Mouse (Mus musculus) megakaryocyte, embryonic 14.5 days (primary cell): Measurements from ENCODE around the gene Pde4d. TPM values are rescaled to one million over a fixed set of nuclear protein-coding genes. Genes with fewer than 3 reads are reported as not detected.

ENCODE experiments used
- H3K27me3 ChIP-seq: replicated peaks from 2 replicates; pipeline ENCODE3; 2012; ENCODE audit warnings: inconsistent platforms
- H3K36me3 ChIP-seq: replicated peaks from 2 replicates; pipeline ENCODE3; 2012; ENCODE audit warnings: low read length, inconsistent platforms, mixed read lengths
- H3K4me1 ChIP-seq: 2 replicates; pipeline ENCODE4 v1.6.1; 2012; ENCODE audit warnings: inconsistent platforms
- H3K4me3 ChIP-seq: replicated peaks from 2 replicates; pipeline ENCODE3; 2012; ENCODE audit warnings: moderate library complexity, mild to moderate bottlenecking, inconsistent platforms
- H3K9me3 ChIP-seq: 2 replicates; pipeline ENCODE4 v1.6.1; 2012; ENCODE audit warnings: inconsistent platforms
- FLI1 ChIP-seq: IDR thresholded peaks from 2 replicates; pipeline ENCODE4 v1.6.1; 2012; ENCODE audit warnings: low read length, inconsistent platforms, mixed read lengths
- GATA1 ChIP-seq: IDR thresholded peaks from 3 replicates; pipeline ENCODE4 v1.6.1; 2012; ENCODE audit warnings: mixed read lengths, low read length, inconsistent platforms, borderline replicate concordance
- polyA plus RNA-seq: library from polyadenylated mRNA; stranded (reverse); fragments of >175 nt; gene quantifications from 2 replicates; pipeline ENCODE4 v1.2.3, GENCODE M21; 2012; ENCODE audit warnings: low replicate concordance; ENCODE audit not compliant: insufficient read depth

Gene Pde4d
- polyA plus RNA-seq, 1 experiment: 2.8 TPM

- no peaks in the 10 kb centered on the region for H3K36me3 ChIP-seq
- TF ChIP-seq GATA1 (no peak), FLI1 (no peak)
- peaks cover 30% of the 10 kb centered on the region for H3K4me1 ChIP-seq
- H3K9me3 ChIP-seq: no peaks in the 10 kb centered on the region
- no peaks in the 10 kb centered on the region for H3K27me3 ChIP-seq
- no peak overlapping the region for H3K4me3 ChIP-seq
Observed at GRCm38 (mm10) chr13:109808039-109808438, 1358.3 kb downstream of the Pde4d start.

GRCm38 (mm10) chr13:109808946-109809345, 1359.2 kb downstream of the Pde4d start:
- Histone ChIP-seq H3K27me3 (no peaks in the 10 kb centered on the region), H3K4me1 (peaks cover 35% of the 10 kb centered on the region), H3K36me3 (no peaks in the 10 kb centered on the region), H3K4me3 (no peak overlapping the region), H3K9me3 (no peaks in the 10 kb centered on the region)
- TF ChIP-seq FLI1 (no peak), GATA1 (no peak)

- TF ChIP-seq FLI1 (no peak), GATA1 (no peak)
- Histone ChIP-seq H3K4me3 (no peak overlapping the region), H3K4me1 (peaks cover 40% of the 10 kb centered on the region), H3K36me3 (no peaks in the 10 kb centered on the region), H3K27me3 (no peaks in the 10 kb centered on the region), H3K9me3 (no peaks in the 10 kb centered on the region)
Observed at GRCm38 (mm10) chr13:109809646-109810045, 1359.9 kb downstream of the Pde4d start.

- Histone ChIP-seq H3K9me3 (no peaks in the 10 kb centered on the region), H3K4me1 (peaks cover 51% of the 10 kb centered on the region), H3K36me3 (no peaks in the 10 kb centered on the region), H3K4me3 (no peak overlapping the region), H3K27me3 (no peaks in the 10 kb centered on the region)
- no peak for TF ChIP-seq FLI1
- TF ChIP-seq GATA1: no peak
Observed at GRCm38 (mm10) chr13:109813924-109814323, 1364.2 kb downstream of the Pde4d start.

- TF ChIP-seq GATA1: no peak
- no peak for TF ChIP-seq FLI1
- Histone ChIP-seq H3K9me3 (no peaks in the 10 kb centered on the region), H3K27me3 (no peaks in the 10 kb centered on the region), H3K36me3 (no peaks in the 10 kb centered on the region), H3K4me3 (no peak overlapping the region), H3K4me1 (peaks cover 75% of the 10 kb centered on the region)
Observed at GRCm38 (mm10) chr13:109819071-109819470, 1369.3 kb downstream of the Pde4d start.

- Histone ChIP-seq H3K4me1 (peaks cover 78% of the 10 kb centered on the region), H3K9me3 (no peaks in the 10 kb centered on the region), H3K4me3 (no peak overlapping the region), H3K27me3 (no peaks in the 10 kb centered on the region), H3K36me3 (no peaks in the 10 kb centered on the region)
- no peak for TF ChIP-seq GATA1
- no peak for TF ChIP-seq FLI1
Observed at GRCm38 (mm10) chr13:109820141-109820540, 1370.4 kb downstream of the Pde4d start.

GRCm38 (mm10) chr13:109820866-109821265, 1371.1 kb downstream of the Pde4d start:
- H3K4me1 ChIP-seq: peaks cover 72% of the 10 kb centered on the region
- TF ChIP-seq GATA1: no peak
- no peak for TF ChIP-seq FLI1
- no peaks in the 10 kb centered on the region for H3K27me3 ChIP-seq
- no peaks in the 10 kb centered on the region for H3K36me3 ChIP-seq
- H3K4me3 ChIP-seq: peak overlapping the region; percentile 19
- no peaks in the 10 kb centered on the region for H3K9me3 ChIP-seq

GRCm38 (mm10) chr13:109821725-109822412, 1372.1 kb downstream of the Pde4d start:
- Histone ChIP-seq H3K4me3 (peak overlapping the region; percentile 90), H3K9me3 (no peaks in the 10 kb centered on the region), H3K4me1 (peaks cover 63% of the 10 kb centered on the region), H3K36me3 (no peaks in the 10 kb centered on the region), H3K27me3 (no peaks in the 10 kb centered on the region)
- no peak for TF ChIP-seq GATA1
- no peak for TF ChIP-seq FLI1

- TF ChIP-seq FLI1 (no peak), GATA1 (peak; percentile 74; the same call in 2 of the 3 replicates)
- H3K4me1 ChIP-seq: peaks cover 56% of the 10 kb centered on the region
- no peaks in the 10 kb centered on the region for H3K27me3 ChIP-seq
- no peaks in the 10 kb centered on the region for H3K9me3 ChIP-seq
- no peaks in the 10 kb centered on the region for H3K36me3 ChIP-seq
- H3K4me3 ChIP-seq: peak overlapping the region; percentile 90
Observed at GRCm38 (mm10) chr13:109822413-109823298, 1372.9 kb downstream of the Pde4d start.

GRCm38 (mm10) chr13:109823307-109824031, 1373.7 kb downstream of the Pde4d start:
- TF ChIP-seq GATA1: no peak
- no peak for TF ChIP-seq FLI1
- Histone ChIP-seq H3K9me3 (no peaks in the 10 kb centered on the region), H3K36me3 (no peaks in the 10 kb centered on the region), H3K4me3 (peak overlapping the region; percentile 14), H3K27me3 (no peaks in the 10 kb centered on the region), H3K4me1 (peaks cover 54% of the 10 kb centered on the region)
